Mouse (Mus musculus) spleen, adult 2 months (tissue): Measurements from ENCODE around the gene Spcs3.

Experiments used
- CTCF ChIP-seq: fragments of 200-500 bp; IDR thresholded peaks from 2 replicates; pipeline ENCODE4 v1.5.1; 2011; ENCODE audit warnings: mild to moderate bottlenecking, inconsistent platforms; ENCODE audit not compliant: insufficient read depth, insufficient read length, insufficient replicate concordance; ENCODE audit errors: extremely low read depth
- POLR2A ChIP-seq: fragments of 200-500 bp; IDR thresholded peaks from 2 replicates; pipeline ENCODE4 v1.6.1; 2011; ENCODE audit warnings: low read depth, low read length, inconsistent platforms

DNA sequence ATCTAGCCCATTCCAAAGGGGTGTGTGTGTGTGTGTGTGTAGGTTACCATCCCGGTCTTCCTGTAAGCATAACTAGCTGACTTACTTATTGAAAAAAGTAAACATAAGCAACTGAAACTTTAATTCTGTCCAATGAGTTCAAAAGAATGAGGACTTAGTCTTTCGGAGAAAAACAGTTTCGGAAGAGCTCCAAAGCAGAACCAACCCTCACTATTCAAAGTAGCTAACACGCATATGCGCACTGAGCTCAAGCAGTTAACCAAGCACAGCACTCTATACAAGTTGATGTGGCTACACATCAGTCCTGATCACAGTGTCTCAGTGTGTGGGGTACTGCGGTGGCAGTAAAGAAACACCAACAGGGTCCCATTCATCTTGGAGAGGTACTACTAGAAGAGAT lies 3.1 kb downstream of the Spcs3 start:
- TF ChIP-seq CTCF (no peak), POLR2A (no peak)
